Mouse (Mus musculus) small intestine, adult 2 months (tissue): ENCODE measurements at regions not wholly inside any gene's neighbourhood (a gene's known extent, or its start where the extent isn't known, plus 50 kb on each side); places are given as distances from the start of the nearest gene placed in this dataset.

ENCODE experiments used
- H3K27ac ChIP-seq: fragments of 200-500 bp; 2 replicates; pipeline ENCODE4 v1.5.1; 2012; ENCODE audit warnings: low read depth, low read length, control low read depth, inconsistent platforms; ENCODE audit not compliant: insufficient read depth
- H3K27me3 ChIP-seq: fragments of 200-500 bp; 2 replicates; pipeline ENCODE4 v1.6.1; 2012; ENCODE audit warnings: mild to moderate bottlenecking, moderate library complexity, low read length, inconsistent platforms; ENCODE audit not compliant: control insufficient read depth, insufficient read depth
- H3K36me3 ChIP-seq: fragments of 200-500 bp; 2 replicates; pipeline ENCODE4 v1.6.1; 2012; ENCODE audit warnings: mild to moderate bottlenecking, low read length, control low read depth, inconsistent platforms; ENCODE audit not compliant: control insufficient read depth, insufficient read depth
- H3K4me1 ChIP-seq: fragments of 200-500 bp; 2 replicates; pipeline ENCODE4 v1.6.1; 2012; ENCODE audit warnings: low read length, inconsistent platforms, mixed read lengths; ENCODE audit not compliant: control insufficient read depth, insufficient read depth, insufficient read length
- H3K4me3 ChIP-seq: fragments of 200-500 bp; 2 replicates; pipeline ENCODE4 v1.5.1; 2012; ENCODE audit warnings: low read depth, mild to moderate bottlenecking, control low read depth, inconsistent platforms, low read length, moderate library complexity
- CTCF ChIP-seq: fragments of 200-500 bp; IDR thresholded peaks from 2 replicates; pipeline ENCODE4 v1.5.1; 2012; ENCODE audit warnings: low read depth, mild to moderate bottlenecking, control low read depth, inconsistent platforms, low read length, moderate library complexity, mixed read lengths; ENCODE audit not compliant: insufficient replicate concordance, insufficient read length; ENCODE audit errors: extremely low read depth
- POLR2A ChIP-seq: fragments of 200-500 bp; IDR thresholded peaks from 2 replicates; pipeline ENCODE4 v1.6.1; 2012; ENCODE audit warnings: low read depth, mild to moderate bottlenecking, control low read depth, inconsistent platforms, low read length, moderate library complexity
- WGBS: fragments of 180-500 bp; shearing (Covaris S2); methylation state at CpG from one replicate; pipeline ENCODE4 v1.1.7; 2018; 5-methylcytosine and 5-hydroxymethylcytosine counted together

DNA sequence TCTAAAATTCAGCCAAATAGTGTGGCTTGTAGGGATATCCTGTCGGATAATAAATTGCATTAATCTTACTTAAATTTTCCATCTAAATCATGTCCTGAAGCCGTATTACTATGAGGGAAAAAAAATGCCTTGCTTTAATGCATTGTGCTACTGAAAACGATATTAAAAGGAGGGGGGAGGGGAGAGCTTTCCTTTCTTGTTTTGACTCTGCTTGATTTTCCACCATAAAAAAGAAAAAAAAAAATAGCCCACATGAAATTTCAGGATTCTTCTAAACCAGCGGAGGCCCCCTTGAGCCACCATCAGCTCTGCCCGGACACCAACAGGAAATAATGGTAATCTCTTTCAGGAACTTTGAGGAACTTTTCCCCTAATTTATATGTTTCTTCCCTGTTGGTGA, 198.5 kb downstream of the Hlx start:
- TF ChIP-seq POLR2A, result no peak
- TF ChIP-seq CTCF, result no peak

DNA sequence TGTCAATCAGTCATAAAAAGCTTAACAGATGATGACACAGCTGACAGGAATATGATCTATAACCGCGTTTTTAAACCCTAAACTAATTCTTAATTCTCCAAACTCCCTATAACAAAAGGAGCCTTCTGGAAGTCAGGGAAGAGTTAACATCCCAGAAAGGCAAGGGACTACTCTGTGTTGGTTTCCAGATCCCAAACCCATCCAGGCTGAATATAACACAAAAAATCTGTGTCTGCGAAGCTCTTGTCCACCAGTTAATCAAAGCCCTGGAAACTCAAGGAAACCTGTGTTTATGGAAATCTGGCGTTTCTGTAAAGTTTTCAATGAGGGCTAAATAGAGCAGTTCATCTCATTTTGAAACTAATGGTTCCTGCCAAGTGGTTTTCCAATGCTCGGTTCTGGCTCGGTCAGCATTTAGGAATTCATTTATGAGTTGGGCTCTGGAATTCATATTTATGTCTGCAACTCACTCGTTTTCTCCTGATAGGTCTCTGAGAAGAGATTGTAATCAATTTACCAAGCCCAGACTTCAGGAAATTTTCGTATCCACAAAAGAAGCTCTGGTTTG, 199.8 kb downstream of the Hlx start:
- Histone ChIP-seq H3K27me3 (no peaks in the 10 kb centered on the region), H3K4me3 (no peak overlapping the region), H3K27ac (no peak overlapping the region), H3K36me3 (no peaks in the 10 kb centered on the region), H3K4me1 (no peaks in the 10 kb centered on the region)
- no peak for TF ChIP-seq CTCF
- TF ChIP-seq POLR2A, result no peak
- 57% methylated on average over 8 of the region's 8 CpGs for WGBS

More for the DNA sequence above, 198.5 kb downstream of the Hlx start:
- 67% methylated on average over 5 of the region's 5 CpGs for WGBS
- no peaks in the 10 kb centered on the region for H3K27me3 ChIP-seq
- H3K36me3 ChIP-seq, result no peaks in the 10 kb centered on the region
- H3K4me1 ChIP-seq, result no peaks in the 10 kb centered on the region
- H3K4me3 ChIP-seq, result no peak overlapping the region
- no peak overlapping the region for H3K27ac ChIP-seq

GRCm38 (mm10) chr1:184530606-184531320, 201.7 kb downstream of the Hlx start:
- no peaks in the 10 kb centered on the region for H3K36me3 ChIP-seq
- WGBS, result 59% methylated on average over 3 of the region's 3 CpGs
- H3K27me3 ChIP-seq, result no peaks in the 10 kb centered on the region
- H3K4me1 ChIP-seq, result no peaks in the 10 kb centered on the region
- TF ChIP-seq POLR2A, result no peak
- TF ChIP-seq CTCF, result no peak
- H3K27ac ChIP-seq, result no peak overlapping the region
- H3K4me3 ChIP-seq, result no peak overlapping the region

GRCm38 (mm10) chr1:184525740-184526139, 206.7 kb downstream of the Hlx start:
- no peaks in the 10 kb centered on the region for H3K4me1 ChIP-seq
- H3K4me3 ChIP-seq, result no peak overlapping the region
- H3K36me3 ChIP-seq, result no peaks in the 10 kb centered on the region
- 81% methylated on average over 4 of the region's 4 CpGs for WGBS
- H3K27me3 ChIP-seq, result no peaks in the 10 kb centered on the region
- H3K27ac ChIP-seq, result no peak overlapping the region
- no peak for TF ChIP-seq POLR2A
- no peak for TF ChIP-seq CTCF

DNA sequence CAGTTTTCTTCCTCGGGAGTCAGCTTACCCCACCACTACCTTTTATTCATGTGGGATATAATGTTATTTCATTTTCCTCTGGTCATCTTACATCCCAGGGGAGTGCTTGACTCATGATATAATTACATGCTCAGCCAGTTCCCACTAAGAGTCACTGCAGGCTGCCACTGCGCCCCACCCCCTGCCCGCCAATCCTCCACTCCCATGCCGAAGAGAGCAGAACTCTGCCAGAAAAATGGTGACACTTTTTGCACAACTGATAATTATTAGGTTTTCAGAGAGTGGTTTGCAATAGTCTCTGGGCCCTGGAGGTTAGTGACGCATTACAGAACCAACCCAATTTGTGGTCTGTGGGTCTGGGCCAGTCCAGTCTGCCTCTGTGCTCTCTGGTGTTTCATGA, 212.9 kb downstream of the Hlx start:
- Histone ChIP-seq H3K27me3 (no peaks in the 10 kb centered on the region), H3K36me3 (no peaks in the 10 kb centered on the region), H3K27ac (no peak overlapping the region), H3K4me3 (no peak overlapping the region), H3K4me1 (no peaks in the 10 kb centered on the region)
- no peak for TF ChIP-seq POLR2A
- no peak for TF ChIP-seq CTCF
- WGBS, result 78% methylated on average over 5 of the region's 5 CpGs

- Histone ChIP-seq H3K4me3 (no peak overlapping the region), H3K4me1 (no peaks in the 10 kb centered on the region), H3K27ac (no peak overlapping the region), H3K27me3 (no peaks in the 10 kb centered on the region), H3K36me3 (no peaks in the 10 kb centered on the region)
- TF ChIP-seq CTCF (no peak), POLR2A (no peak)
- 76% methylated on average over 4 of the region's 4 CpGs for WGBS
Measured at GRCm38 (mm10) chr1:184504663-184505062, 227.8 kb downstream of the Hlx start.

- Histone ChIP-seq H3K36me3 (no peaks in the 10 kb centered on the region), H3K27ac (no peak overlapping the region), H3K27me3 (no peaks in the 10 kb centered on the region), H3K4me1 (no peaks in the 10 kb centered on the region), H3K4me3 (no peak overlapping the region)
- TF ChIP-seq CTCF (no peak), POLR2A (no peak)
- WGBS, result 78% methylated on average over 4 of the region's 4 CpGs
Measured at GRCm38 (mm10) chr1:184503827-184504355, 228.5 kb downstream of the Hlx start.
